Mouse (Mus musculus) urinary bladder, postnatal 36 days (tissue): ENCODE measurements around the gene Fscn2.
"Not testable (repeated sequence)": the region's sequence is repeated elsewhere in the genome, so short reads cannot be mapped to it uniquely, and the experiment has no call there.

Source experiments
- DNase-seq, 2 experiments: peaks; one replicate each; pipeline ENCODE4 v3.0.0; 2022; ENCODE audit warnings: low spot score in 2 of 2, mixed read lengths in 1 of 2

Gene Fscn2

GRCm38 (mm10) chr11:120345067-120345681, 16.2 kb upstream of the Fscn2 start:
- no peak for DNase-seq

GRCm38 (mm10) chr11:120346383-120347034, 14.8 kb upstream of the Fscn2 start:
- not testable (repeated sequence) for DNase-seq

GRCm38 (mm10) chr11:120347301-120347700, 14.0 kb upstream of the Fscn2 start:
- peak in 1 of 2 experiments; percentile 4 for DNase-seq

- DNase-seq, result peak; percentile 73 to 83
Measured at GRCm38 (mm10) chr11:120347791-120348683, 13.3 kb upstream of the Fscn2 start, which contains the start of gene Actg1. Actg1 (minus strand) TSS chr11:120348542.

GRCm38 (mm10) chr11:120348684-120349370, 12.5 kb upstream of the Fscn2 start:
- DNase-seq, result peak; percentile 52 to 66

GRCm38 (mm10) chr11:120349371-120349985, 11.9 kb upstream of the Fscn2 start:
- DNase-seq, result peak; percentile 44 to 63

GRCm38 (mm10) chr11:120349986-120350702, 11.2 kb upstream of the Fscn2 start:
- DNase-seq, result peak; percentile 87 to 91

- DNase-seq, result peak in 1 of 2 experiments; percentile 42
Measured at GRCm38 (mm10) chr11:120350711-120351110, 10.6 kb upstream of the Fscn2 start.

- DNase-seq, result peak in 1 of 2 experiments; percentile 2
Measured at GRCm38 (mm10) chr11:120351250-120352092, 9.9 kb upstream of the Fscn2 start.

- DNase-seq, result not testable (repeated sequence)
Measured at GRCm38 (mm10) chr11:120352093-120352350, 9.3 kb upstream of the Fscn2 start.

GRCm38 (mm10) chr11:120352571-120353290, 8.6 kb upstream of the Fscn2 start:
- peak in 1 of 2 experiments; percentile 30 for DNase-seq

- peak; percentile 89 to 93 for DNase-seq
Measured at GRCm38 (mm10) chr11:120353500-120354303, 7.6 kb upstream of the Fscn2 start.

- no peak for DNase-seq
Measured at GRCm38 (mm10) chr11:120354304-120355276, 6.7 kb upstream of the Fscn2 start.

- DNase-seq, result no peak
Measured at GRCm38 (mm10) chr11:120355277-120356039, 5.9 kb upstream of the Fscn2 start.

- DNase-seq, result no peak
Measured at GRCm38 (mm10) chr11:120356319-120356840, 5.0 kb upstream of the Fscn2 start.

- no peak for DNase-seq
Measured at GRCm38 (mm10) chr11:120356900-120357299, 4.4 kb upstream of the Fscn2 start.
